Mouse (Mus musculus) thymus, postnatal 4 days (tissue): ENCODE measurements around the gene Fbln7.

Source experiments
- DNase-seq: peaks from one replicate; pipeline ENCODE4 v3.0.0; 2021

Fbln7 gene

DNA sequence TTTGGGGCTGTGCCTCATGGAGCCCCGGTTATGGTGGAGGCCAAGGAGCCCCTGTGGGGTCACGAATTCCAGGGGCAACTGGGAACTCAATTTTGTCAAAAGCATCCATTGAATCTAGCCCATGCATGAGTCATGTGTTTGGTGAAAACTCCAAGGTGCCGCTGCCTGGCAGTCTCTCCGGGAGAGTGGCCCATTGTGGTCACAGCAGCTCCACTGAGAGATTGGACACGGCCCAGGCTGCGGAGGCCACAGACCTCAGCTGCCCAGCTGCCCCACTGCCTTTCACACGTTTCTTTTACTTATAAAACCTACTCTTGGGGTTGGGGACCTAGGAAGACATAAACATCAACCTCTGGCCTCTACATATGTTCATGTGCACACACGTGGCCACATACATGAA is 12.7 kb downstream of the Fbln7 start:
- DNase-seq, result no peak

DNA sequence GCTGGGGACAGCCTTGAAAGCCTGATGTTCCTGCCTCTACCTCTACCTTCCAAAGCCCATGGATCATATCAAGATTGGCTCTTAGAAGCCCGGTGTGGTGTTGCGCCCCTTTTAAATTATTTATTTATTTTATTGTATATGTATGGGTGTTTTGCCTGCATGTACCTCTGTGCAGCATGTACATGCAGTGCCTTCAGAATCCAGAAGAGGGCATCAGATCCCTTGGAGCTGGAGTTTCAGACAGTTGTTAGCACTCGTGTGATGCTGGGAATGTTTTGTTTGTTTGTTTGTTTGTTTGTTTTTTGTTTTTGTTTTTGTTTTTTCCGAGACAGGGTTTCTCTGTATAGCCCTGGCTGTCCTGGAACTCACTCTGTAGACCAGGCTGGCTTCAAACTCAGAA is 18.5 kb downstream of the Fbln7 start:
- peak; percentile 54 for DNase-seq

DNA sequence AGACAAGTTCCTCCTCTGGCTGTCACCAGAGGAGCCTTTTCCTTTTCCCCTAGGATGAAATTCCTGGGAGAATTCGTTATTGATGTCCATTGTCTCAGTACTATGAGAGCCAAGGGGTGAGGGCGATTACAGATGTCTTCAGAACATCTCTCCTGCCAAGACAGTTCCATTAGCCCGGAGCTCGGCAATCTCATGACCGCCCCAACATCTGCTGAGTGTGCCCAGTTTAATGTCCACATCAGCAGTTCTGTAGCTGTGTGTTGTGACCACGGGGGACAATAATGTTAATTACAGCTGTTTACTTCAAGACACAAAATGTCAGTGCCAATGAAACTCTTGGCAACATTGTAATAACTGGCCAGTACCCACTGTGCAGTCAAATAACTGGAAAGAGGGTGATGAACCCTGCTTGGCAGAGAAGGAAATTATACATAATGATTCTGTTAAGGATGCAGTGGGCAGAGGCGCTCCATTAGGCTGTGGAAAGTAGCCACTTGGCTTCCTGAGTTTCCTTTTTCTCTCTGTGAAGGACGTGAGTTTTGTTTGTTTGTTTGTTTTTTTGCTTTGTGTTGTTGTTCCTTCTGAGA is 22.5 kb downstream of the Fbln7 start:
- no peak for DNase-seq

DNA sequence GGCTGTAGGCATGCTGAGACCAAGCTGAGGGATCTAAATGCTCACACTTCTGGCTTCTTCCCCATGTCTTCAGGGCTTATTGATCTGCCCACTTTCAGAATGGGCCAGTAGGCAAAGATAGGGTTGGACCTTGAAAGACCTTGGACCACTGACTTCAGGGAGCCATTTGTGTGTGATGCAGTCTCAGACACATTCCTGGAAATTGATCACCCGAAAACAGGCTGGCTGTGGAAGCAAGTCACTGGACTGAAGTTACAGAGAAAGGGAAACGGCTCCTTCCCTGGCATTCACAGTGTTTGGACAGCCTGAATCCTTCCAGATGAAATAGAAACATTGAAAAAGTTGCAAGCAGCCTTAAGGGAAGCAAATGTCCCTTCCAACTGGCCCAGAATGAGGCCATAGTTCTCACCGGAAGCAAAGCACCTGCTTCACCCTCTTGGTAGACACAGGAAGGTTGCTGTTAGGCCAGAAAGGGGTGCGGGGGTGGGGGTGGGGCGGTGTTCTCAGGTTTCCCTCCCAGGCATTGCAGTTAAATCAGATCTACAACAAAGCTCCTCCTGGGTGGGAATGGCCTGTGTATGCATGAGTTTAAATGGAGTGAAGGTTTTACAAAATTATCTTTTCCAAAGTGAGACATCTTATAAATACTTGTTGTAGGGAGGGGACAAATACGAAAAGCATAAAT is 25.2 kb downstream of the Fbln7 start:
- no peak for DNase-seq

DNA sequence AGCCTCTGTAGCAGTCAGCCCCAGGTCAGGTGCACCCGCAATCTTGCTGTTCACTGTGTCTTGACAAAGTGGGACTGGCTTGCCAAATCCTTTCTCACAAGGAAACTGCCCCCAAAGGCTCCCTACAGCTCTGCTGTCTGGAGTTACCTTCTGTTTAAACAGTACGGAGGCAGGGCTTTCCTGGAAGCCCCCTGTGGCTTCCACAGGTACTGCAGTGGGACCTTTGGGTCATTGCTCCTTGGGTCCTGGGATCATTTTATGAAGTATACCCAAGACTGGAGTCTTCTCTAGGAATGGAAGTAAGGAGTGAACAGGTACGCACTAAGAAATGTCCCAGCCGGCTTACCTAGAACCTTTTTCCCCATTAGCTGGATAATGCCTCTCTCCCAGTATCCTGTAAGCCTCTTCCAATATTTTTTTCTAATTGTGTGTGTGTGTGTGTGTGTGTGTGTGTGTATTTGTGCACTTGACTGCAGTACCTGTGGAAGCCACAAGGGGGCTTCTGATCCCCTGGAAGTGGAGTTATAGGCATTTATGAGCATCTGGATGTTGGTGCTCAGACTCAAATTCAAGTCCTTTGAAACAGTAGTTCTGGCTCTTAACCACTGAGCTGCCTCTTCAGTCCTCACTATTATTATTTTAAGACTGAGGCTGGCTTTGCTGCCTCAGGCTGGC is 28.0 kb downstream of the Fbln7 start:
- peak; percentile 29 for DNase-seq

DNA sequence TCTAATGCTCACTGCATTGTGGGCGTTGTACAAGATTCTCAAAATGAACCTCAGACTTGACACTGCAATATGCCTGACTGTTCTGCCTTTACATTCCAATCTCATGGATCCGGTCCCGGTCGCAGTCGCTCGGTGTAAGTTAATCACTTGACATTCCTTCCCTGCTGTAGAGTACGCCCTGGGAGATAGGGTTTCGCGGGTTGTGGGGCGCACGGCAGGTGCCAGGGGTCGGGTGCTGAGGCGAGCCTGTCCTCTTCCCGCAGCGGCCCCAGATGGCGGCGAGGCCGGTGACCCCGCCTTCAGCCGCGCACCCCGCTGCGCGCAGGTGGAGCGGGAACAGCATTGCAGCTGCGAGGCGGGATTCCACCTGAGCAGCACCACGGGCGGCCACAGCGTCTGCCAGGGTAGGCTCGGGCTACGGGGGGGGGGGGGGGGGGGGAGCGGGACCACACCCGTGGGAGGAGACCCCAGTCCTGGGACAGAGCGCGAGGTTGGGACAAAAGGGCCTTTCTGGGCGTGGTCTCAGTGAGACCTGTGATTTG is 29.5 kb downstream of the Fbln7 start:
- peak; percentile 46 for DNase-seq

DNA sequence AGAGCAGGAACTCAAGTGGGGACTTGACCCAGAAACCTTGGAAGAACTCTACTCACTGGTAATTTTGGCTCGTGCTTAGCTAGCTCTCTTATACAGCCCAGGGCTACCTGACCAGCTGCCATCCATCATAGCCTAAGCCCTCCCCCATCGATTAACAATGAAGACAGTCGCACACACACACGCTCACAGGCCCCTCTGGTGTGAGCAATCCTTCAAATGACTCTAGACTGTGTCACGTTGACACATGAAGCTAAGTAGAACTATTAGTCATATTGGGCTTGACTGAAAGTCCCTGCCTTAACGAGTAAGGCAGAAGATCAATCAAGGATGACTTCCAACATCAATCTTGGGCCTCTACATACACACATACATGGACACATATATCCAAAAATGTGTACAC is 40.1 kb downstream of the Fbln7 start:
- no peak for DNase-seq

DNA sequence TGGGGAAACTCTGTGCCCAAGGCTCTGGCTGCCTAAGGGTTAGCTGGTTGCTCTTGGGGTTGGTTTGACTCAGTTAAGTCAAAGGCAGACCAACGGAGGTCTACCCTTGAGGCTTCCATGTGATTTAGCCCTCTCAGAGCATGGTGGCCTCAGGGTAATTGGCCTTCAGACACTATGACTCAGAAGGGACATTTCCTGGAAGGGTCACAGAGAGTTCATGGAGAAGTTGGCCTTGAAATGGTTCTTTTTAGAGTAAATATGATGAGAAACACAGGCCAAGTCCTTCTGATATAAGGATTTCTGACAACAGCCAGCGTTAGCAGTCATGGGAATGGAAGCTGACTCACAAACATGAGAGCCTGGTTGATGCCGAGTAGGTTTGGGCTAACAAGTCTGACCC is 40.9 kb downstream of the Fbln7 start:
- DNase-seq, result no peak

DNA sequence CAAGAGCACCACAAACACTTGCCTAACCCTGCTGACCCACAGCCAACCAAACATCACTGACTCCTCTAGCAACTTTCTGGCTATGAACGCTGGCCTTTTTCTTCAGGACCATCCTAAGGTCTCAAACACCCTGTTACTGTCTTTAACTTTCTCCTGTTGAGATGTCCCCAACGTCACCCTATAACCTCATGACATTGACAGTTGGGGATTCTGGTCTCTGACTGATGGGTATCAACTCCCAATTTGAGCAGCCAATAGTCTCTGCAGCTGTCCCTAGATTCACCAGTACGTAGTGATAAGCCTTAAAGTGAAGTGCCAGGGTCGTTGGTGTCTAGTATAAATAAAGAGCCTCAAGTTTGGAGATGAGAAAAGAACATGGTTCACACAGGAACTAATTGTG is 52.2 kb downstream of the Fbln7 start:
- no peak for DNase-seq

DNA sequence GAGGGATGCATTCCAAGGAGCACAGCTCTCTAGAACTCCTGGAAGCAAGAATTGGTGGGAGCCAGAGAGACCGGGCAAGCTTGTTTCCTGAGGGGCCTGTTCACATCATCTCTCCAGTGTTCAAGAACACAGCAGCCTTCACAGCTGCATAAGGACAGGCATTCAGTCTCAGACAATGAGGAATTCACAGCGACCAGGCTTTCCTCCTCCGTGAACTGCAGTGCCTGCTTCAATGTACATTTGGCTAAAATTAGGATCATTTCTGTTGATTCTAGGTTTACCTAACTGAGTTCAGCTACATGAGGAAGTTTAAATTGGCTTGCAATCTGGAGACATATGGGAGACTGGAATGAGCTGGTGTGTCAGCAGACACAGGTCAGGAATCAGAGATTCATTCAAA is 53.7 kb downstream of the Fbln7 start:
- no peak for DNase-seq

DNA sequence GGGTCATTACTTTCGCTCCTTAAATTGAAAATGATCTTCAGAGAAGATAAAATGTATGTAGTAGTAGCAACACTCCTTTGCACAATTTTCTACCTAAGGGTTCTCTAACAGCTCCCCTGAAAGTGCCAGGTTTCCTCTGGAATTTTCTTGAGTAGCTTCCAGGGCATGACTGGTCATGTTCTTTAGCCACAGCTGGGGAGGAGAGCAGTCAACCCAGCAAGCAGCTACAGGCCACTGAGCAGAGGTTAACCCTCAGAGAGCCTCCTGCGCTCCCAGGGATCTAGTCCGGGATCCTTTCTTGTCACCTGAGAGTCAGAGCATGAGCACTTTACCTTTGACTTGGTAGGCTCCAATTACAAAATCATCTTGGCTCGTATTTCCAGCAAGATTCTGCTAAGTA is 62.0 kb downstream of the Fbln7 start:
- no peak for DNase-seq

DNA sequence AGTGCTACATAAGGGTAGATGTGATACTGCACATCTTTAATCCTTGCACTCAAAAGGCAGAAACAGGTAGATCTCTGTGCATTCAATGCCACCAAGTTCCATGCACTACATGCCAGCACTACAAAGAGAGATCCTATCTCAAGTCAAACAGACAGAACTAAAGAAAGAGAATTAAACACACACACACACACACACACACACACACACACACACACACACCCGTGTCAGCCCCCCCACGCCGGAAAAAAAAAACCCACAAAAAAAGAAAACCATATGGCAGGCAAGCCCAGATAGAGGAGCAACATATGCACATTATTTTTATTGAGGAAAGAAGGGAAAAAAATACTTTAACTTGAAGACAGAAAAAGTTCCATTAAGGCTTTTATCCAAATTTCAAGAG is 65.7 kb downstream of the Fbln7 start:
- peak; percentile 32 for DNase-seq

DNA sequence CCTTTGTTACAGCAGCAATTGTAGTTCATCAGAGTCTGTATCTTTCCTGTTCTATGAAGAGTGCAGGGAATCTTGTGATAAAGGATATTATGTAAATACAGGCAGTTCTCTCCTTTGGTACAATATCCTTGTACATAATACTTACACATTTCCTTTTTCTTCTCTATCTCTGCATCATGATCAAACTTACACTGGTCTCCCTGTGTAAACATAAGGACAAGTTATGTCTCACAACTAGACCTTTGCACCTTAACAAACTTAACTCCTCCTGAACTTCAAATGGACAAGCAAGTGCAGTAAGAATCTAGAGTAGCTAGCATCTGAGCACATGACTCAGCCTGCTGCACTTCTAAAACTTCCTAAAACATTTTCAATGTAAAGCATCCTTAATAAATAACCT is 67.9 kb downstream of the Fbln7 start:
- no peak for DNase-seq

DNA sequence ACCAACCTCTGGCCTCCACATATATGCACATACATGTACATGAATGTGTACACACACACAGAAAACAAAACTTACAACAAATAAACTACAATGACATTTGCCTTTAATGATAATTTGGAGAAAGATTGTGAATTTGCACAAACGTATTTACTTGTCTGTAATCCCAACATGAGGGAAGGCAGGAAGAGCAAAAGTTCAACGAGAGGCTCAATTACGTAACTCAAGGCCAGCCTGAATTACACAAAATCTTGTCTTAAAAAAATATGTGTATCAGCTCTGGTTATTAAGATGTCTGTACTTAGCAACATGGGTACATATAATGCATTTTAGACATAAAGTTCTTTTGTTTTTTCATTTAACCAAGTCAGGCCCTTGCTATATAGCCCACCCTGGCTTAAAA is 73.5 kb downstream of the Fbln7 start:
- DNase-seq, result no peak

DNA sequence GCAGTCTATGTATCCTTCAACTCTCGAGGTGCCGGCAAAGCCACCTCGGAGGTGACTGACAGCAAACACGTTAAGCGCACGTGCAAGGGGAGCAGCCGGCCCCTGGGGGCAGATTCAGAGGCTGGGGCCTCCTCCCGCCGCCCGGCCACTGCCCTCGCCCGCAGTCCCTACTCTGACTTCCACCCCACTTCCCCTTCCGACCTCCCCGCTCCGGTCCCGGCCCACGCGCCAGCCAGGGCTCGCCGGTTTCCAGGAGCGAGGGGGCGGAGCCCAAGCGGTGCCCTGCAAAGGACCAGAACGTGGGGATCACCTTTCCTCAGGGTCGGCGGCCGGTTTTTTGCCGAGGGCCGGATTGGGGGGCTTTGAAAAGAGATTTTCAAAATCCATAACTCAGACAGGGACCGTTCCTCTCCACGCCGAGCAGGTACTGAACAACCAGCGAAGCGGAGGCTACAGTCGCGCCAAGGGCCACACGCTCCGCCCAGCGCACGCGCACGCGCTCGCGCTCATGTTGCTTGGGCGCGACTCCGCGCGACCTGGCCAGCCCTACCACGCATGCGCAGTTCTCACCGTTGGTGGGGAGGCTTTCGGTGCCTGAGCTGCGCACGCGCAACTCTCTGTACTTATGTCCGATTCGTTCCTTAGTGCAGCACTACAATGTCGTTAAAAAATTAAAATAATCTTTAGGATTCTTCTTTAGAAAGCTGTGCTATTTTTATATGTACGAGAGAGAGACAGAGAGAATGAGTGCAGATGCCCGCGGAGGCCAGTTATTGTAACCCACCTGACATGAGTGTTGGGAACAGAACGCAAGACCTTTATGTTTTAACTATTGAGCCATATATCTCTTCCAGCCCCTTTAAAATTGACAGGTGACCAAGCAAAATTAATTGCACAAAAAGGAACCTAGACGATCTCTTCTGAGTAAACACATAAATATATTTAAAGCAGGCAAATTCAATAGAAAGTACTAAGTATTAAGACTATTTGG is 81.1 kb downstream of the Fbln7 start, which contains the start of gene Zc3h8:
Gene Zc3h8, minus strand, starts transcription at position 540 of the 991 bp plus-strand sequence.
- peak; percentile 99 for DNase-seq
